Mouse (Mus musculus): ENCODE results near the gene Atp6v0d1. TPM values are rescaled to one million over a fixed set of nuclear protein-coding genes. Genes with fewer than 3 reads are reported as not detected.
"Not testable (repeated sequence)": the region's sequence is repeated elsewhere in the genome, so short reads cannot be mapped to it uniquely, and the experiment has no call there.

Atp6v0d1 gene
- polyA plus RNA-seq, 1 experiment from 2014 or later, result 115 TPM

DNA sequence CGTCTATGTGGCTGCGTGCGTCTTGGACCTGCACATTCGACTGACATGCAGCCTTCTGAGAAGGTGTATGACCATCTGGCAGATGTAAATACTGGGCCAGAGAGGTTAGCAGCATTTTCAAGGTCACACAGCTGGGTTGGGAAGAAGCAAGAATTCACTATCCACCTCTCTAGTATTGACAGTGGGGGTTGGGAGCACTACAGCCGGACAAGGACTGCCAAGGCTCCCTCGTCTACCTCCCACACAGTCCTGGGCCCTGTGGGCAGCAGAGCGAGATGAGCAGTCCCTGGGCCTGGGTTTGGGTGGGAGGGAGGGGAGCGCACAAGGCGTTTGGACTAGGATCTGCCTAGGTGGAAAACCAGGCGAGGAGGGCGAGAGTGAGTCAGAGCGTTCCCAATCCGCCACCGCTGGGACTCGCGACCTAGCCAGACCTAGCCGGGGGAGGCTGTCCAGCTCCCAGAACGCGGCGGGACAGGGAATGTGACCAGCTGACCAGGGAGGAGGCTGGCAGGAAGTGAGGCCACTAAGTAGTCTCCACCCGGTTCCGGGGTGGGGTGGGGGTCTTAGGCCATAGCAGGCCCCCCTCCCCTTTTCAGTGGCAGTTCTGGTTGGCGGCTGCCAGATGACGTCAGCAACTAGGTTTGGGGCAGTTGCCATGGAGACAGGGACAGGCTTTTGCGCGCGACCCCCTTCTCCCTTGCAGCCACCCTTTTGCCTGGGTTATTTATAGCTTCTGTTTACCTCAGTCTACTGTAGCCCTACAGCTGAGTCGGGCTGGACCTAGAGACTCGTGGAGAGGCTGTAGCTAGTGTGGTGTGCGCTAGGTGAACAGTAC lies 40.6 kb upstream of the Atp6v0d1 start:
- Histone ChIP-seq H3K36me3 (ENCODE audit: control insufficient read depth, insufficient read depth, low read length) (no peaks in the 10 kb centered on the region), H3K9ac (ENCODE audit: low read depth, low read length) (peak overlapping the region; percentile 87), H3K27me3 (replicated peaks; ENCODE audit: control insufficient read depth, insufficient read depth, low read length) (no peaks in the 10 kb centered on the region), H3K4me3 (ENCODE audit: low read length) (peak overlapping the region; percentile 81), H3K4me1 (ENCODE audit: control insufficient read depth, insufficient read depth, low read length) (peaks cover 19% of the 10 kb centered on the region), H3K9me3 (ENCODE audit: control insufficient read depth, low read length) (no peaks in the 10 kb centered on the region), H3K4me2 (ENCODE audit: low read depth, low read length) (peak overlapping the region; percentile 94), H3K27ac (ENCODE audit: low read length) (peak overlapping the region; percentile 87)
- peak; percentile 64 for ATAC-seq
- 2% methylated on average over 29 of the region's 30 CpGs for WGBS

DNA sequence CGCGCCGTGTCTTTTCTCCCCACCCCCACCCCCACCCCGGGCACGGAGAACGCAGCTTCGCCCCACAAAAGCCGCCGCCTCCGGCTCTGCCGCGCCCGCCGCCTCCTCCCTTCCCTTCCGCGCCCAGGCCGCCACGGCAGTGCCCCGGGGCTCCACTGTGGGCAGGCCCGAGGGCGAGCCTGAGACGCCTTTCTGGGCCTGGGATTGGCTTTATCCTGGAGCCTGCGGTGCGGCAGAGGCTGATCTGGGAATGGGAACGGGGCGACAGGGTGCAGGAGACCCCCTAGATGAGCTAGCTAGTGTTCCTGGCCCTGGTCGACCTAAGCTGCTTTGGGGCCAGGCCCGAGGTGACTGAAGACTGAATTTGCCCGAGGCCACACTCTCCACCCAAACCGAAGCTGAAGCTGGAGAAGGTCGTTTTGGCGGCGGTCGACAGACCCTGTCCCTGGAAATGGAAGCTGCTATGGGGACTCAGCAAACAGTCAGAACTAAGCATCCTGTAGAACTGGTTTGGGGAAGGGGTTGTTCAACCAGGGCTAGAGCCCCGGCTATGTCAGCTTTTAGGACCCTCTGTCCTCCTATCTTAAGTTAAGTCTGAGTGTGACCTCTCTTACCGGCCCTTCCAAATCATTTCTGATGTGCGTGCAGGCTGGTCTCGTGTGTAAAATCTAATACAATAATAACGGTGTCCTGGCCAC lies 39.8 kb upstream of the Atp6v0d1 start:
- no peaks in the 10 kb centered on the region for H3K27me3 ChIP-seq (replicated peaks; ENCODE audit: control insufficient read depth, insufficient read depth, low read length)
- H3K27ac ChIP-seq (ENCODE audit: low read length), result peak overlapping the region; percentile 87
- ATAC-seq, result peak; percentile 65
- H3K36me3 ChIP-seq (ENCODE audit: control insufficient read depth, insufficient read depth, low read length), result no peaks in the 10 kb centered on the region
- peak overlapping the region; percentile 81 for H3K4me3 ChIP-seq (ENCODE audit: low read length)
- no peaks in the 10 kb centered on the region for H3K9me3 ChIP-seq (ENCODE audit: control insufficient read depth, low read length)
- 2% methylated on average over 35 of the region's 39 CpGs for WGBS
- H3K9ac ChIP-seq (ENCODE audit: low read depth, low read length), result peak overlapping the region; percentile 87
- H3K4me1 ChIP-seq (ENCODE audit: control insufficient read depth, insufficient read depth, low read length), result peaks cover 19% of the 10 kb centered on the region
- peak overlapping the region; percentile 94 for H3K4me2 ChIP-seq (ENCODE audit: low read depth, low read length)

DNA sequence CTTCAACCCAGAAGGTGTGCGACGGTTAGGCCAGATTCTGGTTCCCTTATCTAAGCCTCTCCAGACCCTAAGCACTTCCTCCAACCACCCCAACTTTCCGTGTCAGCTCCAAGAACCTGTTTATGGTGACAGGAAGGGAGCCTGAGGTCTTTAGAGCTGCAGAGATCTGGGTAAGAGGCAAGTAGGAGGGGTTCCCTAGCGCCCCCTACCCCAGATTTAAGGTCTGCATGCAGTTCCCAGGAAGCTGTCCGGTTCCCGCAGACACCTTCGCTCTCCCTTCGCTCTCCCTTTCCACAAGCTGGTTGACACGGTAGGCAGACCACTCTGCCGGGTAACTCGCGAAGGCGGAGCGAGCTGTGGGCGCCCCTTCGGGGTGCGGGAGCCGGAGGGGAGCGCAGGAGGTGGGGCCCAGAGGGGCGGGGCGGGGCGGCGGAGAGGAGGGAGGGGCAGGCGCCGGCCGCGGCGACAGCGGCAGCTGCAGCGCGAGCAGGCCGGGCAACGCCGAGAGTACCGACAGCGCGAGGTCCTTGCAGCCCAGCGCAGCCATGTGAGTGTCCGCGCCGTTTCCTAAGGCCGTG lies 39.0 kb upstream of the Atp6v0d1 start, which contains the start of gene Ripor1:
Ripor1 (plus strand) TSS at position 452 of the 578 bp plus-strand sequence.
- Histone ChIP-seq H3K4me2 (ENCODE audit: low read depth, low read length) (peak within 1 kb of the TSS; percentile 94), H3K9ac (ENCODE audit: low read depth, low read length) (peak within 1 kb of the TSS; percentile 87), H3K4me3 (ENCODE audit: low read length) (peak within 1 kb of the TSS; percentile 81), H3K9me3 (ENCODE audit: control insufficient read depth, low read length) (no peaks in the 10 kb centered on the region), H3K27ac (ENCODE audit: low read length) (peak within 1 kb of the TSS; percentile 87), H3K27me3 (replicated peaks; ENCODE audit: control insufficient read depth, insufficient read depth, low read length) (no peaks in the 10 kb centered on the region), H3K36me3 (ENCODE audit: control insufficient read depth, insufficient read depth, low read length) (no peaks in the 10 kb centered on the region), H3K4me1 (ENCODE audit: control insufficient read depth, insufficient read depth, low read length) (peaks cover 19% of the 10 kb centered on the region)
- under 1% methylated on average over 18 of the region's 42 CpGs for WGBS
- ATAC-seq, result peak; percentile 90

DNA sequence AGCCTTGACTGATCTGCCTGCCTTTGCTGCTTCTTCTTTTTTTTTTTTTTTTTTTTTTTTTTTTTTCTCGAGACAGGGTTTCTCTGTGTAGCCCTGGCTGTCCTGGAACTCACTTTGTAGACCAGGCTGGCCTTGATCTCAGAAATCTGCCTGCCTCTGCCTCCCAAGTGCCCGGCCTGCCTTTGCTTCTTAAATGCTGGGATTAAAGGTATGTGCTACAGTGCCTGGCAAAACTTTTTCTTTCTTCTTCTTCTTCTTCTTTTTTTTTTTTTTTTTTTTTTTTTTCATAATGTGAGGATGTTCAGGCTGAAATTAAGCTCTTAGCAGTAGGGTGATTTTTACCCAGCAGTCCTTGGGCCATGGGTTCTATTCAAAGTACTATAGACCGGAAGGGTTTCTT lies 36.7 kb upstream of the Atp6v0d1 start:
- H3K9me3 ChIP-seq (ENCODE audit: control insufficient read depth, low read length); H3K4me2 ChIP-seq (ENCODE audit: low read depth, low read length); H3K4me3 ChIP-seq (ENCODE audit: low read length); H3K27ac ChIP-seq (ENCODE audit: low read length); H3K36me3 ChIP-seq (ENCODE audit: control insufficient read depth, insufficient read depth, low read length); ATAC-seq; H3K9ac ChIP-seq (ENCODE audit: low read depth, low read length); H3K27me3 ChIP-seq (replicated peaks; ENCODE audit: control insufficient read depth, insufficient read depth, low read length): not testable (repeated sequence)
- 81% methylated on average over 3 of the region's 3 CpGs for WGBS
- peaks cover 19% of the 10 kb centered on the region for H3K4me1 ChIP-seq (ENCODE audit: control insufficient read depth, insufficient read depth, low read length)

DNA sequence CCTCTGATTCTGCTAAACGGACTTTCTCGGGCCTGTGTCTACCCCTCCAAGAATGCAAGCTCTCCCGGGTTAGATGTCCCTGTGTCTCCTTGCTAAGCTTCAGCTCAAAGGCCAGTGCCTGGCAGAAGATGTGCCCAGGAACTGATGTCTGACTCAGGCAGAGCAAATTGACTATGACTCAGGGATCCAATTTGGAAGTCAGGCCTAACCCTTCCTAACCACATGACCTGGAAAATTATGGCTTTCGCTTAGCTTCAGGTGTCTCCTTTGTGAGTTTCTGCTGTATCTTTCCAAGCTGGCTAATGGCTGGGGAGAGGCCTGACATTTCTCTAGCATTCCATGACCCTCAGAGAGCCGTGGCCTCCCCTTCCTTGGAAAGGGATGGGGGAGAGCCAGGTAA lies 35.5 kb upstream of the Atp6v0d1 start:
- H3K4me2 ChIP-seq (ENCODE audit: low read depth, low read length), result no peak overlapping the region
- no peak for ATAC-seq
- no peaks in the 10 kb centered on the region for H3K9me3 ChIP-seq (ENCODE audit: control insufficient read depth, low read length)
- no peak overlapping the region for H3K9ac ChIP-seq (ENCODE audit: low read depth, low read length)
- no peaks in the 10 kb centered on the region for H3K36me3 ChIP-seq (ENCODE audit: control insufficient read depth, insufficient read depth, low read length)
- peaks cover 16% of the 10 kb centered on the region for H3K4me1 ChIP-seq (ENCODE audit: control insufficient read depth, insufficient read depth, low read length)
- H3K27ac ChIP-seq (ENCODE audit: low read length), result no peak overlapping the region
- H3K4me3 ChIP-seq (ENCODE audit: low read length), result no peak overlapping the region
- no peaks in the 10 kb centered on the region for H3K27me3 ChIP-seq (replicated peaks; ENCODE audit: control insufficient read depth, insufficient read depth, low read length)
- 73% methylated on average over 5 of the region's 5 CpGs for WGBS

DNA sequence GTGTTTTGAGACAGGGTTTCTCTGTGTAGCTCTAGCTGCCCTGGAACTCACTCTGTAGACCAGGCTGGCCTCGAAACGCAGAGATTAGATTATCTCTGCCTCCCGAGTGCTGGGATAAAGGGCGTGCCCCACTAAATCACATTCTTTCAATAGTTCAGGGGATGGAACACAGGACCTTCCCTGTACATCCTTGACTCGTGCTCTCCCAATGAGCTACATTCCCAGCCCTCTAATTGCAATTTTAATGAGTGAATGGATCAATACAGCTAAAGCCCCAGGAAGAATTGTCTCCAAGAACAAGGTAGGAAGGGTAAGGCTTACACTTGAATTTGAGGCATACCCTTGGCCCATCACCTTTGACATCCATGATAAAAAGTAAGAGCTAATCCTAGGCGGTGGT lies 32.9 kb upstream of the Atp6v0d1 start:
- ATAC-seq, result no peak
- Histone ChIP-seq H3K4me3 (ENCODE audit: low read length) (no peak overlapping the region), H3K9ac (ENCODE audit: low read depth, low read length) (no peak overlapping the region), H3K27ac (ENCODE audit: low read length) (no peak overlapping the region), H3K27me3 (replicated peaks; ENCODE audit: control insufficient read depth, insufficient read depth, low read length) (no peaks in the 10 kb centered on the region), H3K4me2 (ENCODE audit: low read depth, low read length) (no peak overlapping the region), H3K4me1 (ENCODE audit: control insufficient read depth, insufficient read depth, low read length) (peaks cover 26% of the 10 kb centered on the region), H3K36me3 (ENCODE audit: control insufficient read depth, insufficient read depth, low read length) (no peaks in the 10 kb centered on the region), H3K9me3 (ENCODE audit: control insufficient read depth, low read length) (no peaks in the 10 kb centered on the region)
- 71% methylated on average over 6 of the region's 6 CpGs for WGBS

DNA sequence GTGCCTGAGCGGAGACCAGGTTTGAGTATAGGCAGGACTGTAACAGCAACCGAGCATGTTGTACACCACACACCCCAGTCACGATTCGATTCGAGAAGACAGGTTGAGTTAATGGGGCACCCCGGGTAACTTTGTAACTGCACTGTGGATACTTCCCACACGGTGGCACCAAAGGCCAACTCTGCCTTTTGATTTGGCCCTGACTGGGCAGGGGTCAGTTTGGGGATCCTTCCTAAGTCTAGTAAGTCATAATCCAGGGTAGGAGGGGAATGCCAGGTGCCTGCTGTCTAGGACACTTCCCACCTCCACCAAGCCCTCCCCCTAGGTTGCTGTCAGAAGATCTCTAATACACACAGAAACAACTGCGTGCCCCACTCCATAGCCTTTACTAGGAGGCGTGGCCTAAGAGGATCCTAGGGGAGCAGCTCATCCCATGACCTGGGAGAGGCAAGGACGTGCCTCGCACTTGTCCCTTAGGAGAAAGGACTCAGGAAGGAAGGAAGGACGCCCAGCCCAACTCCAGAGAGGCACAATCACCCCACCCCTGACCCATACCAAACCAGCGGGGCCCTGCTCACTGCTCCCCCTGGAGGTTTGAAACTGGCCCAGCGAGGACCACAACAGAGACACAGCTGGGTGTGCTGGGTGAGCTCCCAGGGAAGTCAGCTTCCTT lies 30.7 kb upstream of the Atp6v0d1 start:
- no peaks in the 10 kb centered on the region for H3K36me3 ChIP-seq (ENCODE audit: control insufficient read depth, insufficient read depth, low read length)
- no peak overlapping the region for H3K27ac ChIP-seq (ENCODE audit: low read length)
- H3K4me2 ChIP-seq (ENCODE audit: low read depth, low read length), result peak overlapping the region; percentile 55
- no peaks in the 10 kb centered on the region for H3K27me3 ChIP-seq (replicated peaks; ENCODE audit: control insufficient read depth, insufficient read depth, low read length)
- H3K9ac ChIP-seq (ENCODE audit: low read depth, low read length), result 0 out of 2 replicates have a peak overlapping the region, but pooled peaks have one; percentile 16
- peaks cover 26% of the 10 kb centered on the region for H3K4me1 ChIP-seq (ENCODE audit: control insufficient read depth, insufficient read depth, low read length)
- WGBS, result 10% methylated on average over 14 of the region's 14 CpGs
- H3K9me3 ChIP-seq (ENCODE audit: control insufficient read depth, low read length), result no peaks in the 10 kb centered on the region
- ATAC-seq, result peak; percentile 82
- peak overlapping the region; percentile 29 for H3K4me3 ChIP-seq (ENCODE audit: low read length)

DNA sequence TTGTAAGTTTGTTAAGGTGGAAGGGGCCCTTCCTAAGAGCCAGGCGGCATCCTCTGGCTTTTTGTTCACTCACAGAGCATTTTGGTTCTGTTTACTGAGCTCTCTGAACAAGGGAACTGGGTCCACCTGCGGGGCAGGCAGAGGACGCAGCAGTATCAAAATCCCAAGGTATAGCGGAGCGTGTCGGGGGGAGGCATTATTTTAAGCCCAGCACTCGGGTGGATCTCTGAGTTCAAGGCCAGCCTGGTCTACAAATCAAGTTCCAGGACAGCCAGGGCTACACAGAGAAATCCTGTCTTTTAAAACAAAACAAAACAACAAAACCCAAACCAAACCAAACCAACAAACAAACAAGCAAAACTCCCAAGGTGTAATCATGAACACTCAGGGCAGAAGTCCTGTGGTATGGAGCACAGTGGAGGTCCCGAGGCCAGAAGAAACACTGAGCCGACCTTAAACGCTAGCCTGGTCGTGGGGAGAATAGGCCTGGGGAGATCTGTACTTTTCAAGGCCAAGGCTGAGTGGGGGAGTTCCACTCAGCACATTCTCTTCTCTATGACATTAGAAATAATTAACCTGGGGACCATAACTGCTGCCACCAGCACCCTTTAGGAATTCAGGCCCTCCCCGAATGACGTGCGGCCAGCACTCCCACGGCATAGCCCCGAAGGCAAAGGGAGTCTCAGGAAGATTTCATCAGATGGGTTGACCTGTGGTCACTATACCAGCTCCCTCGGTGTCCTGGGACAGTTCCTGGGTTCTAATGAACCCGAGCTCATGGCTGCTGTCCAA lies 28.8 kb upstream of the Atp6v0d1 start:
- Histone ChIP-seq H3K9me3 (ENCODE audit: control insufficient read depth, low read length) (no peaks in the 10 kb centered on the region), H3K4me3 (ENCODE audit: low read length) (peak overlapping the region; percentile 28), H3K4me1 (ENCODE audit: control insufficient read depth, insufficient read depth, low read length) (peaks cover 26% of the 10 kb centered on the region), H3K36me3 (ENCODE audit: control insufficient read depth, insufficient read depth, low read length) (no peaks in the 10 kb centered on the region), H3K27me3 (replicated peaks; ENCODE audit: control insufficient read depth, insufficient read depth, low read length) (no peaks in the 10 kb centered on the region), H3K27ac (ENCODE audit: low read length) (peak overlapping the region; percentile 82), H3K9ac (ENCODE audit: low read depth, low read length) (peak overlapping the region; percentile 51; the same call in 1 of the 2 replicates), H3K4me2 (ENCODE audit: low read depth, low read length) (peak overlapping the region; percentile 25; the same call in 1 of the 2 replicates)
- WGBS, result 53% methylated on average over 18 of the region's 18 CpGs
- peak; percentile 24 for ATAC-seq

Data from intestine, embryonic 16.5 days (tissue).